Mouse (Mus musculus): ENCODE results near the gene Alox12. TPM values are rescaled to one million over a fixed set of nuclear protein-coding genes. Genes with fewer than 3 reads are reported as not detected.

The Alox12 gene
- polyA plus RNA-seq, 1 experiment, result 1.4 TPM

DNA sequence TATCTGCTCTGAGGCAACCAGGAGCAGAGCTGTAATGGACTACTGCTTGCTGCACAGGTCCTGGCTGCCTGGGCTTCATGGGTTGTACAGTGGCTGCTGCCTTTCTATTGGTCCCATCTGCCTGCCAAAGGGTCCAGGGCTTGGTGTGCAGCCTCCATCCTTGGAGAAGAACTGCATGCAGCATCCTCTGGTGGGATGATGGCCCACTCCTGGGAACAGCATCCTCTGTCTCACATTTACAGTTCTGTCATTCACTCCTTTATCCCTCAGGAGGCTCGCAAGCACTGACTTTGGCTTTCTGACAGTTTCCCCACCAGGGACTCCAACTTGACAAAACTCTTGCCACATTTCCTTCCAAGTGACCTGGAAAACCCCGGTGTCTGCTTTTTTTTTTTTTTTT lies 48.4 kb downstream of the Alox12 start:
- Histone ChIP-seq H3K27me3 (ENCODE audit: control insufficient read depth, insufficient read depth, low read length, poor library complexity, severe bottlenecking) (no peaks in the 10 kb centered on the region), H3K36me3 (ENCODE audit: control insufficient read depth, insufficient read depth, low read length, poor library complexity, severe bottlenecking) (no peaks in the 10 kb centered on the region), H3K4me3 (ENCODE audit: low read depth, low read length) (no peak overlapping the region), H3K9ac (ENCODE audit: low read depth, poor library complexity, severe bottlenecking) (no peak overlapping the region), H3K9me3 (replicated peaks; ENCODE audit: control insufficient read depth, insufficient read depth, low read length, poor library complexity, severe bottlenecking) (no peaks in the 10 kb centered on the region), H3K27ac (ENCODE audit: insufficient read depth, low read length) (no peak overlapping the region), H3K4me1 (ENCODE audit: control insufficient read depth, insufficient read depth, low read length) (no peaks in the 10 kb centered on the region)
- TF ChIP-seq CTCF (IDR thresholded peaks at IDR 0.05; ENCODE audit: low read depth, low read length) (no peak), EP300 (IDR thresholded peaks at IDR 0.05; ENCODE audit: insufficient read depth, low read depth, low read length) (no peak), POLR2A (IDR thresholded peaks at IDR 0.05; ENCODE audit: insufficient read depth, low read length) (no peak)

GRCm38 (mm10) chr11:70201691-70202090 lies 53.5 kb downstream of the Alox12 start:
- no peaks in the 10 kb centered on the region for H3K27me3 ChIP-seq (ENCODE audit: control insufficient read depth, insufficient read depth, low read length, poor library complexity, severe bottlenecking)
- TF ChIP-seq POLR2A (IDR thresholded peaks at IDR 0.05; ENCODE audit: insufficient read depth, low read length) (no peak), EP300 (IDR thresholded peaks at IDR 0.05; ENCODE audit: insufficient read depth, low read depth, low read length) (no peak), CTCF (IDR thresholded peaks at IDR 0.05; ENCODE audit: low read depth, low read length) (peak; percentile 79)
- H3K9me3 ChIP-seq (replicated peaks; ENCODE audit: control insufficient read depth, insufficient read depth, low read length, poor library complexity, severe bottlenecking), result no peaks in the 10 kb centered on the region
- H3K4me1 ChIP-seq (ENCODE audit: control insufficient read depth, insufficient read depth, low read length), result no peaks in the 10 kb centered on the region
- no peak overlapping the region for H3K27ac ChIP-seq (ENCODE audit: insufficient read depth, low read length)
- no peaks in the 10 kb centered on the region for H3K36me3 ChIP-seq (ENCODE audit: control insufficient read depth, insufficient read depth, low read length, poor library complexity, severe bottlenecking)
- H3K4me3 ChIP-seq (ENCODE audit: low read depth, low read length), result no peak overlapping the region
- no peak overlapping the region for H3K9ac ChIP-seq (ENCODE audit: low read depth, poor library complexity, severe bottlenecking)

DNA sequence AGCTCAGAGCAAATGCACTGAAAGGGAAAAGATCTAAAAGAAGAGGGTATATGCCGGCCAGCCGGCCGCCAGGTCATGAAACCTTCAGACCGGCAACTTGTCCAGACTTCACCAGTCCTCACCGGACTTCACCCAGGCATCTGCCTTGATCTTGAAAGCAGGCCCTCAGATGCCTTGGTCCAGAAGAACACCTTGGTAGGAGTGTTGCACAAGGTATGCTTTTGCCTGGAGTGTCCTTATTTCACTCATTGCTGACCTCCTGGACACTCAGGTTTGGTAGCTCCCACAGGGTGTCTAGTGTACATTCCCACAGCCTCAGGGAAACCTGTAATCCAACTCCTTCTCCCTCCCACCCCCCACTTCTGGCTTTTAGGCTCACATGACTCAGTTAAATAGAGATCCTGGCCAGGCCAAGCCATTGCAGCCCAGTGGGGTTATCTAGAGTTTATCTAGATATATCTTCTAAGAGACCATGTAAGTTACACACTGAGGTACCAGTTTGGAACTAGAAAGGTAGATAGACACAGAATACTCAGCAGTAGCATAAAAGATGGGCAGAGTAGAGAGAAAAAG lies 55.0 kb downstream of the Alox12 start:
- Histone ChIP-seq H3K4me1 (ENCODE audit: control insufficient read depth, insufficient read depth, low read length) (no peaks in the 10 kb centered on the region), H3K9me3 (replicated peaks; ENCODE audit: control insufficient read depth, insufficient read depth, low read length, poor library complexity, severe bottlenecking) (no peaks in the 10 kb centered on the region), H3K27ac (ENCODE audit: insufficient read depth, low read length) (no peak overlapping the region), H3K9ac (ENCODE audit: low read depth, poor library complexity, severe bottlenecking) (no peak overlapping the region), H3K4me3 (ENCODE audit: low read depth, low read length) (no peak overlapping the region), H3K36me3 (ENCODE audit: control insufficient read depth, insufficient read depth, low read length, poor library complexity, severe bottlenecking) (no peaks in the 10 kb centered on the region), H3K27me3 (ENCODE audit: control insufficient read depth, insufficient read depth, low read length, poor library complexity, severe bottlenecking) (no peaks in the 10 kb centered on the region)
- TF ChIP-seq EP300 (IDR thresholded peaks at IDR 0.05; ENCODE audit: insufficient read depth, low read depth, low read length) (no peak), POLR2A (IDR thresholded peaks at IDR 0.05; ENCODE audit: insufficient read depth, low read length) (no peak), CTCF (IDR thresholded peaks at IDR 0.05; ENCODE audit: low read depth, low read length) (no peak)

- Histone ChIP-seq H3K4me1 (ENCODE audit: control insufficient read depth, insufficient read depth, low read length) (no peaks in the 10 kb centered on the region), H3K9ac (ENCODE audit: low read depth, poor library complexity, severe bottlenecking) (no peak overlapping the region), H3K27me3 (ENCODE audit: control insufficient read depth, insufficient read depth, low read length, poor library complexity, severe bottlenecking) (no peaks in the 10 kb centered on the region), H3K4me3 (ENCODE audit: low read depth, low read length) (no peak overlapping the region), H3K9me3 (replicated peaks; ENCODE audit: control insufficient read depth, insufficient read depth, low read length, poor library complexity, severe bottlenecking) (no peaks in the 10 kb centered on the region), H3K36me3 (ENCODE audit: control insufficient read depth, insufficient read depth, low read length, poor library complexity, severe bottlenecking) (no peaks in the 10 kb centered on the region), H3K27ac (ENCODE audit: insufficient read depth, low read length) (no peak overlapping the region)
- TF ChIP-seq POLR2A (IDR thresholded peaks at IDR 0.05; ENCODE audit: insufficient read depth, low read length) (no peak), EP300 (IDR thresholded peaks at IDR 0.05; ENCODE audit: insufficient read depth, low read depth, low read length) (no peak), CTCF (IDR thresholded peaks at IDR 0.05; ENCODE audit: low read depth, low read length) (no peak)
These were observed 56.0 kb downstream of the Alox12 start for GRCm38 (mm10) chr11:70199107-70199506.

DNA sequence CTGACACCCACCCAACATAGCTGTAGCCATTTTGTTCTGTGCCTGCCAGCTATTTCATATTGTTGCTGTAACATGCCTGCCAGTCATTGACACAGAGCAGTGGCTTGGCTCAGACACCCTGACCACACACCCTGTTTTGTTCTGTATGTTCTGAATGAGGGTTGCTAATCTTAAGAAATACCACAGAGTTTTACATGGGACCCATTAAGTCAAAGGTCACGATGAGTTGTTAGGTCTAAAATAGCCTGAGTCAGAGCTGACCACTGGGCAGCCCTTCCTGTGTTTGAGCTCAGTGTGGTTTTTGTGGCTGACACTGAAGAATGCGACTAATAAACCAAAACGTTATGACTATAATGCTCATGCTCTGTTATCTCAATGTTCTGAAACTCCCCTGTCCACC lies 56.8 kb downstream of the Alox12 start:
- Histone ChIP-seq H3K9me3 (replicated peaks; ENCODE audit: control insufficient read depth, insufficient read depth, low read length, poor library complexity, severe bottlenecking) (no peaks in the 10 kb centered on the region), H3K9ac (ENCODE audit: low read depth, poor library complexity, severe bottlenecking) (no peak overlapping the region), H3K4me3 (ENCODE audit: low read depth, low read length) (no peak overlapping the region), H3K27me3 (ENCODE audit: control insufficient read depth, insufficient read depth, low read length, poor library complexity, severe bottlenecking) (no peaks in the 10 kb centered on the region), H3K36me3 (ENCODE audit: control insufficient read depth, insufficient read depth, low read length, poor library complexity, severe bottlenecking) (no peaks in the 10 kb centered on the region), H3K27ac (ENCODE audit: insufficient read depth, low read length) (no peak overlapping the region), H3K4me1 (ENCODE audit: control insufficient read depth, insufficient read depth, low read length) (no peaks in the 10 kb centered on the region)
- TF ChIP-seq EP300 (IDR thresholded peaks at IDR 0.05; ENCODE audit: insufficient read depth, low read depth, low read length) (no peak), POLR2A (IDR thresholded peaks at IDR 0.05; ENCODE audit: insufficient read depth, low read length) (no peak), CTCF (IDR thresholded peaks at IDR 0.05; ENCODE audit: low read depth, low read length) (no peak)

DNA sequence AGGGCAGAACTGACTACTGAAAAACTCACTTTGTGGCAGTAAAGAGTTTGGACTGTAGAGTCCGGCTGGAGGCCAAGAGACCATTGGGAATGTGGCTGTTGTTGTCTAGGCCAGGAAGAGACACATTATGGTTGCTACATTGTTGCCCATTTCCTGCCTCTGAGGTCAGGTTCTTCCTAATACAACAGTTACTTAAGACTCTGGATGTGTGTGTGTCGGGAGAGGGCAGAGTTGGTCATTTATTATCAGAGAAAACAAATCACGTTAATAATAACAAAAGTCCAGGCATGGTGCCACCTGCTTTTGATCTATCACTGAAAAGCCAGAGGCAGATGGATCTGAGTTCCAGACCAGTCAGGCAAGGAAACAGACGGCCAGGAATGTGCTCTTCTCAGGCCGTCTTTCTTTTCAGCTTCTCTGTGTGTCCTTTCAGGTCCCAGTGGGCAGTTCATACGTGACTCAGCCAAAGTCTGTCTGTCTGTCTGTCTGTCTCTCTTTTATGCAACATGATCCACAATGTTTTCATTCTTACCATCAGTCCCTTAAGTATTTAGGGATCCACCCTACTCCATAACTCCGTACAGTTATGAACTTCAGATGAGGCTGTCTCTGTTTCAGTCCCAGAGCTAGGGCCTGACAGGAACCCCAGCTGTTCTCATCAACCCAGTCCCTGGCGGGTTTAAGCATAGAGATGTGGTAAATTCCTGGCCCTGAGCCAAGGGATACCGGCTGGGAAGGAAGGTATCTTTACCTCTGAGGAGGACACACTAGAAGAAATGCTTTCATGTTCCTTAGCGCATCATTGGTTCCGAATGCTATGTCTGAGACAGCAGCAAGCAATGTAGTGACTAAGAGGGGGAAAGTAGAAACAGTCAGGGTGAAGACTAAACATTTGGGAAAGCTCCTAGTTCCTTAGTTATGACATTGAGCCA lies 61.5 kb downstream of the Alox12 start:
- no peak overlapping the region for H3K27ac ChIP-seq (ENCODE audit: insufficient read depth, low read length)
- no peaks in the 10 kb centered on the region for H3K27me3 ChIP-seq (ENCODE audit: control insufficient read depth, insufficient read depth, low read length, poor library complexity, severe bottlenecking)
- H3K9ac ChIP-seq (ENCODE audit: low read depth, poor library complexity, severe bottlenecking), result no peak overlapping the region
- no peak for TF ChIP-seq EP300 (IDR thresholded peaks at IDR 0.05; ENCODE audit: insufficient read depth, low read depth, low read length)
- TF ChIP-seq POLR2A (IDR thresholded peaks at IDR 0.05; ENCODE audit: insufficient read depth, low read length), result no peak
- TF ChIP-seq CTCF (IDR thresholded peaks at IDR 0.05; ENCODE audit: low read depth, low read length), result no peak
- H3K4me1 ChIP-seq (ENCODE audit: control insufficient read depth, insufficient read depth, low read length), result no peaks in the 10 kb centered on the region
- H3K9me3 ChIP-seq (replicated peaks; ENCODE audit: control insufficient read depth, insufficient read depth, low read length, poor library complexity, severe bottlenecking), result no peaks in the 10 kb centered on the region; the same call in 1 of the 2 replicates
- no peak overlapping the region for H3K4me3 ChIP-seq (ENCODE audit: low read depth, low read length)
- H3K36me3 ChIP-seq (ENCODE audit: control insufficient read depth, insufficient read depth, low read length, poor library complexity, severe bottlenecking), result no peaks in the 10 kb centered on the region

Measured in ES-Bruce4 (cell line).